Mouse (Mus musculus): Measurements from ENCODE around the gene Arl11. TPM values are rescaled to one million over a fixed set of nuclear protein-coding genes. Genes with fewer than 3 reads are reported as not detected.

Arl11 gene
- polyA plus RNA-seq, 1 experiment from 2014 or later, result 1.2 TPM

GRCm38 (mm10) chr14:61294738-61295079 lies 14.8 kb upstream of the Arl11 start:
- H3K4me1 ChIP-seq (replicated peaks; ENCODE audit: control insufficient read depth, insufficient read depth, low read length), result 0 out of 2 replicates have a peak, but pooled peaks cover 3% of the 10 kb centered on the region
- no peaks in the 10 kb centered on the region for H3K36me3 ChIP-seq (ENCODE audit: control insufficient read depth, insufficient read depth, low read length)
- H3K27me3 ChIP-seq (ENCODE audit: control insufficient read depth, insufficient read depth, low read depth, low read length), result no peaks in the 10 kb centered on the region
- WGBS, result 15% methylated on average over 6 of the region's 6 CpGs
- peak overlapping the region; percentile 24; the same call in 1 of the 2 replicates for H3K4me2 ChIP-seq (ENCODE audit: low read depth, low read length)
- H3K9me3 ChIP-seq (ENCODE audit: control insufficient read depth, low read length), result no peaks in the 10 kb centered on the region
- H3K9ac ChIP-seq (ENCODE audit: low read length), result no peak overlapping the region
- H3K27ac ChIP-seq (ENCODE audit: low read length), result no peak overlapping the region
- ATAC-seq (ENCODE audit: low read depth), result 0 out of 2 replicates have a peak, but pooled peaks have one; percentile 15
- H3K4me3 ChIP-seq (ENCODE audit: low read length), result no peak overlapping the region

GRCm38 (mm10) chr14:61299810-61300209 lies 9.7 kb upstream of the Arl11 start:
- Histone ChIP-seq H3K9me3 (ENCODE audit: control insufficient read depth, low read length) (no peaks in the 10 kb centered on the region), H3K4me2 (ENCODE audit: low read depth, low read length) (no peak overlapping the region), H3K36me3 (ENCODE audit: control insufficient read depth, insufficient read depth, low read length) (no peaks in the 10 kb centered on the region), H3K27me3 (ENCODE audit: control insufficient read depth, insufficient read depth, low read depth, low read length) (no peaks in the 10 kb centered on the region), H3K4me1 (replicated peaks; ENCODE audit: control insufficient read depth, insufficient read depth, low read length) (no peaks in the 10 kb centered on the region), H3K4me3 (ENCODE audit: low read length) (no peak overlapping the region), H3K27ac (ENCODE audit: low read length) (no peak overlapping the region), H3K9ac (ENCODE audit: low read length) (no peak overlapping the region)
- 80% methylated on average over 6 of the region's 6 CpGs for WGBS
- no peak for ATAC-seq (ENCODE audit: low read depth)

- WGBS, result 41% methylated on average over 2 of the region's 2 CpGs
Observed at GRCm38 (mm10) chr14:61301323-61301722, 8.2 kb upstream of the Arl11 start.

GRCm38 (mm10) chr14:61302428-61302827 lies 7.1 kb upstream of the Arl11 start:
- Histone ChIP-seq H3K9me3 (ENCODE audit: control insufficient read depth, low read length) (no peaks in the 10 kb centered on the region), H3K4me2 (ENCODE audit: low read depth, low read length) (no peak overlapping the region), H3K4me1 (replicated peaks; ENCODE audit: control insufficient read depth, insufficient read depth, low read length) (no peaks in the 10 kb centered on the region), H3K36me3 (ENCODE audit: control insufficient read depth, insufficient read depth, low read length) (no peaks in the 10 kb centered on the region), H3K9ac (ENCODE audit: low read length) (no peak overlapping the region), H3K27ac (ENCODE audit: low read length) (no peak overlapping the region), H3K27me3 (ENCODE audit: control insufficient read depth, insufficient read depth, low read depth, low read length) (no peaks in the 10 kb centered on the region), H3K4me3 (ENCODE audit: low read length) (no peak overlapping the region)
- no peak for ATAC-seq (ENCODE audit: low read depth)
- WGBS, result 38% methylated on average over 2 of the region's 2 CpGs

More at GRCm38 (mm10) chr14:61301323-61301722, 8.2 kb upstream of the Arl11 start:
- H3K4me3 ChIP-seq (ENCODE audit: low read length), result no peak overlapping the region
- no peaks in the 10 kb centered on the region for H3K27me3 ChIP-seq (ENCODE audit: control insufficient read depth, insufficient read depth, low read depth, low read length)
- H3K9me3 ChIP-seq (ENCODE audit: control insufficient read depth, low read length), result no peaks in the 10 kb centered on the region
- ATAC-seq (ENCODE audit: low read depth), result no peak
- no peaks in the 10 kb centered on the region for H3K36me3 ChIP-seq (ENCODE audit: control insufficient read depth, insufficient read depth, low read length)
- H3K27ac ChIP-seq (ENCODE audit: low read length), result no peak overlapping the region
- H3K4me2 ChIP-seq (ENCODE audit: low read depth, low read length), result no peak overlapping the region
- no peaks in the 10 kb centered on the region for H3K4me1 ChIP-seq (replicated peaks; ENCODE audit: control insufficient read depth, insufficient read depth, low read length)
- H3K9ac ChIP-seq (ENCODE audit: low read length), result no peak overlapping the region

GRCm38 (mm10) chr14:61303969-61304609 lies 5.5 kb upstream of the Arl11 start:
- Histone ChIP-seq H3K4me2 (ENCODE audit: low read depth, low read length) (no peak overlapping the region), H3K36me3 (ENCODE audit: control insufficient read depth, insufficient read depth, low read length) (no peaks in the 10 kb centered on the region), H3K27me3 (ENCODE audit: control insufficient read depth, insufficient read depth, low read depth, low read length) (no peaks in the 10 kb centered on the region), H3K9ac (ENCODE audit: low read length) (no peak overlapping the region), H3K4me1 (replicated peaks; ENCODE audit: control insufficient read depth, insufficient read depth, low read length) (no peaks in the 10 kb centered on the region), H3K9me3 (ENCODE audit: control insufficient read depth, low read length) (no peaks in the 10 kb centered on the region), H3K27ac (ENCODE audit: low read length) (no peak overlapping the region), H3K4me3 (ENCODE audit: low read length) (no peak overlapping the region)
- WGBS, result 58% methylated on average over 4 of the region's 4 CpGs
- no peak for ATAC-seq (ENCODE audit: low read depth)

GRCm38 (mm10) chr14:61310036-61310772 lies 651 bp downstream of the Arl11 start:
- Histone ChIP-seq H3K27ac (ENCODE audit: low read length) (peak overlapping the region; percentile 46), H3K27me3 (ENCODE audit: control insufficient read depth, insufficient read depth, low read depth, low read length) (no peaks in the 10 kb centered on the region), H3K9me3 (ENCODE audit: control insufficient read depth, low read length) (no peaks in the 10 kb centered on the region), H3K4me1 (replicated peaks; ENCODE audit: control insufficient read depth, insufficient read depth, low read length) (peaks cover 18% of the 10 kb centered on the region), H3K9ac (ENCODE audit: low read length) (no peak overlapping the region), H3K36me3 (ENCODE audit: control insufficient read depth, insufficient read depth, low read length) (no peaks in the 10 kb centered on the region), H3K4me3 (ENCODE audit: low read length) (no peak overlapping the region), H3K4me2 (ENCODE audit: low read depth, low read length) (no peak overlapping the region)
- ATAC-seq (ENCODE audit: low read depth), result 0 out of 2 replicates have a peak, but pooled peaks have one; percentile 26
- WGBS, result 45% methylated on average over 7 of the region's 7 CpGs

- no peaks in the 10 kb centered on the region for H3K9me3 ChIP-seq (ENCODE audit: control insufficient read depth, low read length)
- peaks cover 18% of the 10 kb centered on the region for H3K4me1 ChIP-seq (replicated peaks; ENCODE audit: control insufficient read depth, insufficient read depth, low read length)
- peak overlapping the region; percentile 45 for H3K9ac ChIP-seq (ENCODE audit: low read length)
- 41% methylated on average over 12 of the region's 12 CpGs for WGBS
- H3K4me3 ChIP-seq (ENCODE audit: low read length), result no peak overlapping the region
- no peaks in the 10 kb centered on the region for H3K36me3 ChIP-seq (ENCODE audit: control insufficient read depth, insufficient read depth, low read length)
- 0 out of 2 replicates have a peak, but pooled peaks have one; percentile 12 for ATAC-seq (ENCODE audit: low read depth)
- H3K27me3 ChIP-seq (ENCODE audit: control insufficient read depth, insufficient read depth, low read depth, low read length), result no peaks in the 10 kb centered on the region
- H3K4me2 ChIP-seq (ENCODE audit: low read depth, low read length), result peak overlapping the region; percentile 36; the same call in 1 of the 2 replicates
- no peak overlapping the region for H3K27ac ChIP-seq (ENCODE audit: low read length)
Observed at GRCm38 (mm10) chr14:61310963-61311362, 1.4 kb downstream of the Arl11 start.

- no peaks in the 10 kb centered on the region for H3K27me3 ChIP-seq (ENCODE audit: control insufficient read depth, insufficient read depth, low read depth, low read length)
- no peaks in the 10 kb centered on the region for H3K9me3 ChIP-seq (ENCODE audit: control insufficient read depth, low read length)
- no peak overlapping the region for H3K9ac ChIP-seq (ENCODE audit: low read length)
- no peaks in the 10 kb centered on the region for H3K36me3 ChIP-seq (ENCODE audit: control insufficient read depth, insufficient read depth, low read length)
- H3K4me2 ChIP-seq (ENCODE audit: low read depth, low read length), result no peak overlapping the region
- 30% methylated on average over 4 of the region's 4 CpGs for WGBS
- no peak overlapping the region for H3K27ac ChIP-seq (ENCODE audit: low read length)
- peak; percentile 52 for ATAC-seq (ENCODE audit: low read depth)
- H3K4me1 ChIP-seq (replicated peaks; ENCODE audit: control insufficient read depth, insufficient read depth, low read length), result no peaks in the 10 kb centered on the region
- H3K4me3 ChIP-seq (ENCODE audit: low read length), result no peak overlapping the region
Observed at GRCm38 (mm10) chr14:61316861-61317260, 7.3 kb downstream of the Arl11 start.

- 77% methylated on average over 1 of the region's 1 CpGs for WGBS
- H3K4me2 ChIP-seq (ENCODE audit: low read depth, low read length), result no peak overlapping the region
- no peaks in the 10 kb centered on the region for H3K36me3 ChIP-seq (ENCODE audit: control insufficient read depth, insufficient read depth, low read length)
- H3K4me1 ChIP-seq (replicated peaks; ENCODE audit: control insufficient read depth, insufficient read depth, low read length), result no peaks in the 10 kb centered on the region
- no peak overlapping the region for H3K4me3 ChIP-seq (ENCODE audit: low read length)
- no peak overlapping the region for H3K9ac ChIP-seq (ENCODE audit: low read length)
- no peaks in the 10 kb centered on the region for H3K27me3 ChIP-seq (ENCODE audit: control insufficient read depth, insufficient read depth, low read depth, low read length)
- no peak for ATAC-seq (ENCODE audit: low read depth)
- H3K27ac ChIP-seq (ENCODE audit: low read length), result no peak overlapping the region
- H3K9me3 ChIP-seq (ENCODE audit: control insufficient read depth, low read length), result no peaks in the 10 kb centered on the region
Observed at GRCm38 (mm10) chr14:61320765-61321164, 11.2 kb downstream of the Arl11 start.
